Mouse (Mus musculus): ENCODE data around the gene Adgrf1. TPM values are rescaled to one million over a fixed set of nuclear protein-coding genes. Genes with fewer than 3 reads are reported as not detected.
"Not testable (repeated sequence)": the region's sequence is repeated elsewhere in the genome, so short reads cannot be mapped to it uniquely, and the experiment has no call there.

Gene Adgrf1
- total and polyA plus RNA-seq, 2 experiments from 2014 or later: not detected

DNA sequence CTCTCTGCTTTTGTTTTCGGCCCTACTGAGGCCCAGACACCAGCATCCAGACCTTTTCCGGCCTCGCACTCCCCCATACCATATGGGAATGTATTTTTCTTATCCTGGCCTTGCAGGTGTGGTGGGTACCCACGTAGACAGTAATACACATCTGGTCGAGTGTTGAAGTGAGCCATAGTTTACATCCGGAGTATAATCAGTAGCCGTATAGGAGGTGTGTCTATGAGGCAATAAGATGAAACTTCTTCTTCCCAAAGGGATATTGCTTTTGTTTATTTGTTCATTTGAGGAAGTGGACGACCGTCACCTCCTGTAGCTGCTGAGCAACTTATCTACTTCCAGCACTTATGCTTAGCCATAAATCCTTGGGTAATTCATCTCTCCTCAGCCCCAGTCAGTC, 63.9 kb downstream of the Adgrf1 start:
- WGBS: 86% methylated on average over 9 of the region's 9 CpGs
- Histone ChIP-seq H3K9ac (no peak overlapping the region), H3K9me3 (ENCODE audit: low read length) (no peaks in the 10 kb centered on the region), H3K27ac (ENCODE audit: low read depth, low read length) (no peak overlapping the region), H3K4me1 (ENCODE audit: insufficient read depth) (no peaks in the 10 kb centered on the region), H3K4me3 (ENCODE audit: low read depth, low read length) (no peak overlapping the region), H3K4me2 (ENCODE audit: low read depth) (no peak overlapping the region), H3K27me3 (ENCODE audit: insufficient read depth, low read length) (no peaks in the 10 kb centered on the region), H3K36me3 (ENCODE audit: insufficient read depth) (no peaks in the 10 kb centered on the region)
- TF ChIP-seq CTCF (IDR thresholded peaks at IDR 0.05; ENCODE audit: low read depth): no peak
- DNase-seq (no peak), ATAC-seq (no peak)

DNA sequence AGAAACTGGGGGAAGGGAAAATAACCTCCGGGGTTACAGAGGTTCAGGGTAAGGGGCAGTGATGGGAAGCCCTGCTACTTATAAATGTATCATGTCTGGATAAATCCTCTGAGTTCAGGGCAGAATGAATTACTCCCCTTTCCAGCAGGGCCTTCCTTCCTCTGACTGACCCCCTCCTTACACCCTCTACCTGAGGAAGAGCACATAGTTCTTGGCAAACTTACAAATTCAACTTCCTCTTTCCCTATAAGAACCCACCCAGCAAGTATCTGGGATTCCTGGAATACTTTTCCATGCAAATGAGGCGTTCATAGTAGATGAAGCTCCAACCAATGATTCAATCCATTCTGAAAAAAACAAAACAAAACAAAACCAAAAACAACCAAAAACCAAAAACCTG, 67.5 kb downstream of the Adgrf1 start:
- WGBS: 88% methylated on average over 2 of the region's 2 CpGs
- no peak for TF ChIP-seq CTCF (IDR thresholded peaks at IDR 0.05; ENCODE audit: low read depth)
- no peak for DNase-seq
- Histone ChIP-seq H3K36me3 (ENCODE audit: insufficient read depth) (no peaks in the 10 kb centered on the region), H3K9ac (no peak overlapping the region), H3K4me3 (ENCODE audit: low read depth, low read length) (no peak overlapping the region), H3K27me3 (ENCODE audit: insufficient read depth, low read length) (no peaks in the 10 kb centered on the region), H3K4me2 (ENCODE audit: low read depth) (no peak overlapping the region), H3K9me3 (ENCODE audit: low read length) (no peaks in the 10 kb centered on the region), H3K27ac (ENCODE audit: low read depth, low read length) (no peak overlapping the region), H3K4me1 (ENCODE audit: insufficient read depth) (no peaks in the 10 kb centered on the region)
- no peak for ATAC-seq

DNA sequence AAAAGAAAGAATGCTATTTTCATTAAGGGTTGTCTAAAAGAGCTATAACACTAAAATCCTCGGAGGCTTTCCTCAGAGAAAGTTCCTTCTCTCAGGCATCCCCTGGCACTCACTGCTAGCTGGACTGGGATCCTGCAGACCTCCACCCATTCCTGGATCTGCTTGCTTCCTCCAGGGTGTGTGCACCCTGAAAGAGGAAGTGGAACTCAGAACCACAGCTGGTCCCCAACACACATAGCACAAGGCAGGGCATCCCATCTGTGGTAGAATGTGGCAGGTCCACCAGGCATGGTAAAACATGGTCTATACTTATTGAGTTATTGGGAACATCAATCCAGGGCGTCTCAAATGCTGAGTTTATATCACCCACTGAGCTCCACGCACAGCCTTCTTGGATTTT, 68.2 kb downstream of the Adgrf1 start:
- DNase-seq (no peak), ATAC-seq (no peak)
- 86% methylated on average over 3 of the region's 3 CpGs for WGBS
- Histone ChIP-seq H3K36me3 (ENCODE audit: insufficient read depth) (no peaks in the 10 kb centered on the region), H3K4me1 (ENCODE audit: insufficient read depth) (no peaks in the 10 kb centered on the region), H3K4me3 (ENCODE audit: low read depth, low read length) (no peak overlapping the region), H3K4me2 (ENCODE audit: low read depth) (no peak overlapping the region), H3K27me3 (ENCODE audit: insufficient read depth, low read length) (no peaks in the 10 kb centered on the region), H3K27ac (ENCODE audit: low read depth, low read length) (no peak overlapping the region), H3K9me3 (ENCODE audit: low read length) (no peaks in the 10 kb centered on the region), H3K9ac (no peak overlapping the region)
- TF ChIP-seq CTCF (IDR thresholded peaks at IDR 0.05; ENCODE audit: low read depth): no peak

DNA sequence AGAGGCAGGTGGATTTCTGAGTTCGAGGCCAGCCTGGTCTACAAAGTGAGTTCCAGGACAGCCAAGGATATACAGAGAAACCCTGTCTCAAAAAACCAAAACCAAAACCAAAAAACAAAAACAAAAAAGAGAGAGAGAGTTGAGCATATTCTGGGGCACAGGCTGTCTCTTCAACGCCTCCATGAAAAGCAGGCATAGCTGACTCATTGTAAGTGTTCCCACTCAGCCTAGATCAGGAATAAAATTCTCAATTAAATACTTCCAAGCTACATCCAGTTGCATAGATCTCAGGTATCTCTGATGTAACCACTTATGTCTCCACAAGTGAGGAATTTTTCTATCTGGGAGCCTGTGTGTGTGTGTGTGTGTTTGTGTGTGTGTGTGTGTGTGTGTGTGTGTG, 76.4 kb downstream of the Adgrf1 start:
- not testable (repeated sequence) for H3K4me1 ChIP-seq (ENCODE audit: insufficient read depth); H3K4me2 ChIP-seq (ENCODE audit: low read depth); H3K27ac ChIP-seq (ENCODE audit: low read depth, low read length); H3K36me3 ChIP-seq (ENCODE audit: insufficient read depth); H3K9ac ChIP-seq; H3K9me3 ChIP-seq (ENCODE audit: low read length); H3K27me3 ChIP-seq (ENCODE audit: insufficient read depth, low read length); ATAC-seq; H3K4me3 ChIP-seq (ENCODE audit: low read depth, low read length); DNase-seq
- WGBS: 92% methylated on average over 2 of the region's 2 CpGs

DNA sequence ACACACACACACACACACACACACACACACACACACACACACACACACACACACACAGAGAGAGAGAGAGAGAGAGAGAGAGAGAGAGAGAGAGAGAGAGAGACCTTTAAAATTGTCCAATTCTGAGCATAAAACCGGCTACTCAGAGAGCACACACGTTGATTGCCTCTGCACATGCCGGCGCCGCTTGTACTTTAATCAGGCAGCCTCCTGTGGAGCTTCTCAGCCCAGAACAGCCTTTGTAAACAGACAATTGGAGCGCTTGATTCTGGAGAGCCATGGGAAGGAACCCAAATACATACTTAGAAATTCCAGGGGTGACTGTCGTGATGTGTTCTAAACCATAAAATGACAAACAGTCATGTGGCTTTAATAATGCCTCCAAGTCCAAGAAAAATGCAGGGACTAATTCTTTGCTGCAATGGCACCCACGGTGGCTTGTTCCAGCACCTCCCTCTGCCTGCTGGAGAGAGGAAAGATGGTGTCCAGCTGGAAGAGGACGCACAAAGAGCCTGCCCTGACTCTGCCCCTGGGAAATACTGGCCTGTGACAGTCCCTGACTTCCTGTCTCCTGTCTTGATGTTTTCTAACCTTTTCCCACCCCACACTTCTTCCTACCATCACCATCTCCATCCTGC, 87.9 kb downstream of the Adgrf1 start:
- H3K9ac ChIP-seq: no peak overlapping the region
- 8% methylated on average over 9 of the region's 9 CpGs for WGBS
- H3K27me3 ChIP-seq (ENCODE audit: insufficient read depth, low read length): no peaks in the 10 kb centered on the region
- no peak for TF ChIP-seq CTCF (IDR thresholded peaks at IDR 0.05; ENCODE audit: low read depth)
- no peak overlapping the region for H3K27ac ChIP-seq (ENCODE audit: low read depth, low read length)
- H3K4me3 ChIP-seq (ENCODE audit: low read depth, low read length): no peak overlapping the region
- no peaks in the 10 kb centered on the region for H3K36me3 ChIP-seq (ENCODE audit: insufficient read depth)
- ATAC-seq (peak; percentile 69), DNase-seq (peak; percentile 38)
- no peaks in the 10 kb centered on the region for H3K9me3 ChIP-seq (ENCODE audit: low read length)
- H3K4me1 ChIP-seq (ENCODE audit: insufficient read depth): no peaks in the 10 kb centered on the region
- H3K4me2 ChIP-seq (ENCODE audit: low read depth): no peak overlapping the region

DNA sequence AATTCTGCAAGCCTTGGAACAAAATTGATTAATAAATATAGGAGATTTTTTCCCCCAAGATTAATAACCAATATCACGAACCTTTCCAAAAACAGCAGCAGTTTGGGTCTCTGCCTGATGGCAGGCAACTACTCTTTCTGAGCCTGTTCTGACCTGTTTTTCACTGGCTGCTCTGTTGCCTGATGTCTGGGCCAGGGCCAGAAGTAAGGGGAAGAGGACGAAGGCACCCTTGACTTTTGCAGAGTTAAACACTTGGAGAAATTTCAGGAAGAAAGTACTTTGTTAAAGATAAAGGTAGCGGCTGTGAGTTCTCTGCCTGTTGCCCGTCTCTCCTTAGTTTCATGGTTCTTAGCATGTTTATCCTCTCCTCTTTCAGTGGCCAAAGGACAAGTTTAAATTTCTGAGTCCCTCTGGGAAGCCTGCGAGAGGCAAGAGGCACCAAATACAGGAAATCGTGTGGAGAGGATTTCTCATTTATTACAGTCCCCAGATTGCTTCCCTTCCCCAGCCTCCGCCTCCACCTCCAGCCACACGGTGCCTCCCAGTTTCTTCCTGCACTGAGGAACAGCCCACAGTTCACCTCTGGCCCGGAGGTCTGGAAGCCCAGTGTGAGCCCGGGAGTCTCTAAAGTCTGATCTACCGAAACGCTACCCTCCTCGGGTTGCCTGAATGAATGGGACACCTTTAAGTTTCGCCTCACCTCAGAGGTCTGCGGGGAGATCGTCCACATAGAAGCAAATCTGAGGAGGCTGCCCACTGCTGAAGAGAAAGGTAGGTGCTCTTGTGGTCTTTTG, 89.9 kb downstream of the Adgrf1 start, which contains the start of gene Adgrf5:
Gene Adgrf5 (plus strand): TSS at position 626 of the 794 bp plus-strand sequence.
- H3K4me2 ChIP-seq (ENCODE audit: low read depth): no peak within 1 kb of the TSS
- ATAC-seq (no peak), DNase-seq (no peak)

DNA sequence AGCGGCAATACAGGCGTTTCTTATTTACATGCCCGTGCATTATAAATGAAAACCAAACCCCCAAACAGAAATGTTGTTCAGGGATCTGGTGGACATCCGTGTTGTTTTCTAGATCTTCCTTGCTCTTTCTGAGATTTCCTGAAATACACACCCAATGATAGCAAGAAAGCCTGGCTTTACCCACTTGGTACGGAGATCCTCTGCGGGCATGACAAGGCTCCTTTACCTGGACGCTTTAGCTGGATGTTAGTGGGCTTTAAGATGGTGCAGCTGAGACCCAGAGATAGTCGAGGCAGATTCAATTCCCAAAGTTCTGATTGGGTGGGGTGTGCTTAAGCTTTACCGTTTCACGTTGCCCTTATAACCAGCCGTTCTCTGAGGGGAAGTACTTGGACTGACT, 90.9 kb downstream of the Adgrf1 start:
- H3K9ac ChIP-seq: no peak overlapping the region
- DNase-seq: no peak
- no peaks in the 10 kb centered on the region for H3K4me1 ChIP-seq (ENCODE audit: insufficient read depth)
- ATAC-seq: no peak
- TF ChIP-seq CTCF (IDR thresholded peaks at IDR 0.05; ENCODE audit: low read depth): no peak
- no peaks in the 10 kb centered on the region for H3K36me3 ChIP-seq (ENCODE audit: insufficient read depth)
- 0 out of 2 replicates have a peak overlapping the region, but pooled peaks have one; percentile 7 for H3K4me3 ChIP-seq (ENCODE audit: low read depth, low read length)
- no peaks in the 10 kb centered on the region for H3K27me3 ChIP-seq (ENCODE audit: insufficient read depth, low read length)
- H3K27ac ChIP-seq (ENCODE audit: low read depth, low read length): no peak overlapping the region
- no peak overlapping the region for H3K4me2 ChIP-seq (ENCODE audit: low read depth)
- WGBS: 79% methylated on average over 11 of the region's 11 CpGs
- H3K9me3 ChIP-seq (ENCODE audit: low read length): no peaks in the 10 kb centered on the region

More for the DNA sequence above, 89.9 kb downstream of the Adgrf1 start, which contains the start of gene Adgrf5:
- 0 out of 2 replicates have a peak within 1 kb of the TSS, but pooled peaks have one; percentile 7 for H3K4me3 ChIP-seq (ENCODE audit: low read depth, low read length)
- no peaks in the 10 kb centered on the region for H3K27me3 ChIP-seq (ENCODE audit: insufficient read depth, low read length)
- no peaks in the 10 kb centered on the region for H3K36me3 ChIP-seq (ENCODE audit: insufficient read depth)
- 68% methylated on average over 16 of the region's 16 CpGs for WGBS
- H3K27ac ChIP-seq (ENCODE audit: low read depth, low read length): no peak within 1 kb of the TSS
- TF ChIP-seq CTCF (IDR thresholded peaks at IDR 0.05; ENCODE audit: low read depth): no peak
- H3K4me1 ChIP-seq (ENCODE audit: insufficient read depth): no peaks in the 10 kb centered on the region
- no peak within 1 kb of the TSS for H3K9ac ChIP-seq
- H3K9me3 ChIP-seq (ENCODE audit: low read length): no peaks in the 10 kb centered on the region

All from forebrain, postnatal 0 days (tissue).